In the genomic region with DNA sequence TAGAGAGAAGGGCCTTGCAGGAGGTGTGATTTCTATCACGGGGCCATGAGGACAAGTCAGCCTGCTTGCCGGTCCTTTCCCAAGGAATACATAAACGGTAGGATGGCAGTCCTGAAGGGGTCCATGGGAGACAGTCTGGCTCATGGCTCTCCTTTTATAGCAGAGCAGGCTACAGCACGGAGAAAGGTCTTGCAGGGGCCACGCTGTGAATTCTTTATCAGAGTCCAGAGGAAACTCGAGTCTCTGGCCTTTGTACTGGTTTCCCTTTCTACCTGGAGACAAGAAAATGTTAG, we compare ENCODE assay signal across 10 mouse cellular contexts.
A peak's percentile ranks its signal among the peaks of the same experiment; 100 is the strongest.
DNase-seq lines count a peak whose midpoint lies in the region; ATAC-seq and TF ChIP-seq lines count a peak whose summit lies in the region.
"Had no signal": no experiment of that assay in that cellular context is flagged by ENCODE, and none has a peak within 500 bp of the region (broad histone marks: within the 10 kb centered on the region; RNA-seq: fewer than 3 reads in every experiment).

No protein-coding gene starts in this region.

- WGBS in hindbrain, embryonic 16.5 days, result 34% methylated on average over 6 of the region's 6 CpGs
- 43% methylated on average over 6 of the region's 6 CpGs for WGBS in hindbrain, embryonic 11.5 days
- WGBS in liver, adult 2 months, result 33% methylated on average over 6 of the region's 6 CpGs
- 25% methylated on average over 6 of the region's 6 CpGs for WGBS in liver, postnatal 0 days (ENCODE audit: insufficient replicate concordance)
- 37% methylated on average over 6 of the region's 6 CpGs for WGBS in forebrain, embryonic 14.5 days
- WGBS in forebrain, postnatal 0 days, result 21% methylated on average over 6 of the region's 6 CpGs

- no peak for DNase-seq in hindbrain, embryonic 11.5 days (ENCODE audit: low spot score)
- DNase-seq in liver, adult 2 months (ENCODE audit: extremely low read depth, low read depth, low spot score), result peak; percentile 6
- DNase-seq in liver, postnatal 0 days, result no peak
- DNase-seq in forebrain, embryonic 14.5 days (ENCODE audit: low spot score), result no peak
- no peak for DNase-seq in forebrain, postnatal 0 days
- DNase-seq in cerebellum, adult 9-11 months, result no peak
- DNase-seq: thymus, adult 18-20 months had no signal

- H3K36me3 ChIP-seq in hindbrain, embryonic 16.5 days (ENCODE audit: control insufficient read depth, insufficient read depth, low read length), result no peaks in the 10 kb centered on the region
- H3K36me3 ChIP-seq in hindbrain, embryonic 11.5 days (ENCODE audit: control insufficient read depth, insufficient read depth, low read length), result no peaks in the 10 kb centered on the region
- no peaks in the 10 kb centered on the region for H3K36me3 ChIP-seq in liver, adult 2 months (ENCODE audit: control insufficient read depth, insufficient read depth, low read length)
- H3K36me3 ChIP-seq in liver, postnatal 0 days (replicated peaks; ENCODE audit: insufficient read depth, low read length), result no peaks in the 10 kb centered on the region
- H3K36me3 ChIP-seq in forebrain, embryonic 14.5 days (ENCODE audit: control insufficient read depth, insufficient read depth, low read length), result no peaks in the 10 kb centered on the region
- H3K36me3 ChIP-seq in forebrain, postnatal 0 days (ENCODE audit: insufficient read depth), result no peaks in the 10 kb centered on the region

- no peaks in the 10 kb centered on the region for H3K79me2 ChIP-seq in liver, adult 2 months (ENCODE audit: control insufficient read depth, insufficient read depth, low read length)

- no peak for TF ChIP-seq POLR2A in liver, adult 2 months (IDR thresholded peaks at IDR 0.05; ENCODE audit: extremely low read depth, insufficient read depth, low read length)

- H3K27ac ChIP-seq in hindbrain, embryonic 16.5 days (ENCODE audit: low read depth, low read length), result peak overlapping the region; percentile 51
- no peak overlapping the region for H3K27ac ChIP-seq in hindbrain, embryonic 11.5 days (ENCODE audit: low read depth, low read length)
- H3K27ac ChIP-seq in liver, adult 2 months (replicated peaks; ENCODE audit: insufficient read depth, low read depth, low read length), result no peak overlapping the region
- no peak overlapping the region for H3K27ac ChIP-seq in liver, postnatal 0 days (ENCODE audit: low read depth)
- 0 out of 2 replicates have a peak overlapping the region, but pooled peaks have one; percentile 46 for H3K27ac ChIP-seq in forebrain, embryonic 14.5 days (ENCODE audit: low read depth, low read length)
- H3K27ac ChIP-seq in forebrain, postnatal 0 days (ENCODE audit: low read depth, low read length), result peak overlapping the region; percentile 54; the same call in 1 of the 2 replicates
- H3K27ac ChIP-seq: liver, embryonic 14.5 days; macrophage had no signal

- ATAC-seq in hindbrain, embryonic 16.5 days, result peak; percentile 79
- ATAC-seq in hindbrain, embryonic 11.5 days (ENCODE audit: low FRiP score), result no peak
- no peak for ATAC-seq in liver, postnatal 0 days
- ATAC-seq in forebrain, embryonic 14.5 days, result no peak
- no peak for ATAC-seq in forebrain, postnatal 0 days

- no peak overlapping the region for H3K4me3 ChIP-seq in hindbrain, embryonic 16.5 days (ENCODE audit: low read length)
- no peak overlapping the region for H3K4me3 ChIP-seq in hindbrain, embryonic 11.5 days (ENCODE audit: low read depth, low read length)
- H3K4me3 ChIP-seq in liver, adult 2 months (ENCODE audit: insufficient read depth, low read depth, low read length), result no peak overlapping the region
- H3K4me3 ChIP-seq in liver, postnatal 0 days (ENCODE audit: low read depth, low read length), result no peak overlapping the region
- no peak overlapping the region for H3K4me3 ChIP-seq in forebrain, embryonic 14.5 days (ENCODE audit: low read depth, low read length)
- H3K4me3 ChIP-seq in forebrain, postnatal 0 days (ENCODE audit: low read depth, low read length), result no peak overlapping the region

- no peaks in the 10 kb centered on the region for H3K9me3 ChIP-seq in hindbrain, embryonic 16.5 days (ENCODE audit: control insufficient read depth, low read length)
- H3K9me3 ChIP-seq in hindbrain, embryonic 11.5 days (ENCODE audit: control insufficient read depth, low read length), result no peaks in the 10 kb centered on the region
- peaks cover 4% of the 10 kb centered on the region for H3K9me3 ChIP-seq in liver, postnatal 0 days (ENCODE audit: low read length)
- no peaks in the 10 kb centered on the region for H3K9me3 ChIP-seq in forebrain, embryonic 14.5 days (replicated peaks; ENCODE audit: control insufficient read depth, low read length)
- H3K9me3 ChIP-seq in forebrain, postnatal 0 days (ENCODE audit: low read length), result no peaks in the 10 kb centered on the region

- H3K4me1 ChIP-seq in hindbrain, embryonic 16.5 days (ENCODE audit: control insufficient read depth, insufficient read depth, low read depth, low read length), result peaks cover 2% of the 10 kb centered on the region; the same call in 1 of the 2 replicates
- no peaks in the 10 kb centered on the region for H3K4me1 ChIP-seq in hindbrain, embryonic 11.5 days (replicated peaks; ENCODE audit: control insufficient read depth, insufficient read depth, low read length)
- no peaks in the 10 kb centered on the region for H3K4me1 ChIP-seq in liver, adult 2 months (ENCODE audit: control insufficient read depth, insufficient read depth, low read length)
- H3K4me1 ChIP-seq in liver, postnatal 0 days (ENCODE audit: insufficient read depth), result no peaks in the 10 kb centered on the region
- peaks cover 4% of the 10 kb centered on the region for H3K4me1 ChIP-seq in forebrain, embryonic 14.5 days (ENCODE audit: control insufficient read depth, insufficient read depth, low read length)
- H3K4me1 ChIP-seq in forebrain, postnatal 0 days (ENCODE audit: insufficient read depth), result no peaks in the 10 kb centered on the region

- no peaks in the 10 kb centered on the region for H3K27me3 ChIP-seq in hindbrain, embryonic 16.5 days (replicated peaks; ENCODE audit: control insufficient read depth, insufficient read depth, low read length)
- no peaks in the 10 kb centered on the region for H3K27me3 ChIP-seq in hindbrain, embryonic 11.5 days (ENCODE audit: control insufficient read depth, insufficient read depth, low read length)
- no peaks in the 10 kb centered on the region for H3K27me3 ChIP-seq in liver, adult 2 months (ENCODE audit: control insufficient read depth, insufficient read depth, low read length)
- H3K27me3 ChIP-seq in liver, postnatal 0 days (ENCODE audit: insufficient read depth, low read length), result no peaks in the 10 kb centered on the region
- H3K27me3 ChIP-seq in forebrain, embryonic 14.5 days (replicated peaks; ENCODE audit: control insufficient read depth, insufficient read depth, low read length), result no peaks in the 10 kb centered on the region
- no peaks in the 10 kb centered on the region for H3K27me3 ChIP-seq in forebrain, postnatal 0 days (ENCODE audit: insufficient read depth, low read length)

- H3K9ac ChIP-seq in hindbrain, embryonic 16.5 days (ENCODE audit: low read depth, low read length), result no peak overlapping the region
- no peak overlapping the region for H3K9ac ChIP-seq in hindbrain, embryonic 11.5 days (ENCODE audit: low read depth, low read length)
- H3K9ac ChIP-seq in liver, adult 2 months (ENCODE audit: low read depth, low read length), result no peak overlapping the region
- no peak overlapping the region for H3K9ac ChIP-seq in liver, postnatal 0 days (replicated peaks)
- no peak overlapping the region for H3K9ac ChIP-seq in forebrain, embryonic 14.5 days (ENCODE audit: low read length)
- no peak overlapping the region for H3K9ac ChIP-seq in forebrain, postnatal 0 days
- H3K9ac ChIP-seq: liver, embryonic 14.5 days had no signal

- H3K4me2 ChIP-seq in hindbrain, embryonic 16.5 days (ENCODE audit: low read length), result no peak overlapping the region
- no peak overlapping the region for H3K4me2 ChIP-seq in hindbrain, embryonic 11.5 days (replicated peaks; ENCODE audit: low read depth, low read length)
- no peak overlapping the region for H3K4me2 ChIP-seq in liver, postnatal 0 days (ENCODE audit: low read depth, low read length)
- no peak overlapping the region for H3K4me2 ChIP-seq in forebrain, embryonic 14.5 days (ENCODE audit: low read length)
- no peak overlapping the region for H3K4me2 ChIP-seq in forebrain, postnatal 0 days (ENCODE audit: low read depth)

- TF ChIP-seq EP300 in liver, postnatal 0 days (IDR thresholded peaks at IDR 0.05; ENCODE audit: low read depth), result no peak

- no peak for TF ChIP-seq CTCF in liver, adult 2 months (IDR thresholded peaks at IDR 0.05; ENCODE audit: low read depth, low read length)
- no peak for TF ChIP-seq CTCF in liver, postnatal 0 days (IDR thresholded peaks at IDR 0.05; ENCODE audit: low read depth)
- TF ChIP-seq CTCF in forebrain, postnatal 0 days (IDR thresholded peaks at IDR 0.05; ENCODE audit: low read depth), result no peak

Comparison
In these comparisons a context has a peak if more than half of its experiments do, and no peak if none do; other contexts are left out.
1. H3K27ac ChIP-seq: peak in hindbrain, embryonic 16.5 days (single experiment), forebrain, embryonic 14.5 days (single experiment) and forebrain, postnatal 0 days (single experiment); none in hindbrain, embryonic 11.5 days (single experiment), liver, adult 2 months (single experiment) and liver, postnatal 0 days (single experiment).